Mouse (Mus musculus) liver, embryonic 13.5 days (tissue): ENCODE data around the gene Olfr1118. TPM values are rescaled to one million over a fixed set of nuclear protein-coding genes. Genes with fewer than 3 reads are reported as not detected.
"Not testable (repeated sequence)": the region's sequence is repeated elsewhere in the genome, so short reads cannot be mapped to it uniquely, and the experiment has no call there.

Experiments
- ATAC-seq: fragments of 200-750 bp; cut with Nextera tagmentation; 2 replicates; pipeline ENCODE4 v1.8.0; 2017; ENCODE audit warnings: low read depth, mild to moderate bottlenecking, moderate number of reproducible peaks, moderate library complexity
- DNase-seq: peaks from one replicate; pipeline ENCODE4 v3.0.0; 2022
- H3K27ac ChIP-seq: fragments of 300-500 bp; sonication (generic); 2 replicates; pipeline ENCODE4 v1.5.1; 2015; ENCODE audit warnings: moderate library complexity, mild to moderate bottlenecking, inconsistent platforms
- H3K27me3 ChIP-seq: fragments of 300-500 bp; sonication (generic); 2 replicates; pipeline ENCODE4 v1.6.1; 2015; ENCODE audit warnings: mild to moderate bottlenecking, inconsistent platforms
- H3K36me3 ChIP-seq: fragments of 300-500 bp; sonication (generic); 2 replicates; pipeline ENCODE4 v1.6.1; 2015; ENCODE audit warnings: mild to moderate bottlenecking, inconsistent platforms
- H3K4me1 ChIP-seq: fragments of 300-500 bp; sonication (generic); replicated peaks from 2 replicates; pipeline ENCODE4 v1.6.1; 2015; ENCODE audit warnings: inconsistent platforms
- H3K4me2 ChIP-seq: fragments of 300-500 bp; sonication (generic); 2 replicates; pipeline ENCODE4 v1.6.1; 2015; ENCODE audit warnings: inconsistent platforms, mild to moderate bottlenecking, moderate library complexity
- H3K4me3 ChIP-seq: fragments of 300-500 bp; sonication (generic); replicated peaks from 2 replicates; pipeline ENCODE4 v1.5.1; 2015; ENCODE audit warnings: mild to moderate bottlenecking, inconsistent platforms
- H3K9ac ChIP-seq: fragments of 300-500 bp; sonication (generic); 2 replicates; pipeline ENCODE4 v1.6.1; 2015; ENCODE audit warnings: mild to moderate bottlenecking, inconsistent platforms
- H3K9me3 ChIP-seq: fragments of 300-500 bp; sonication (generic); replicated peaks from 2 replicates; pipeline ENCODE4 v1.6.1; 2016; ENCODE audit warnings: inconsistent platforms
- WGBS: fragments of 180-500 bp; shearing (Covaris S2); methylation state at CpG from one replicate; pipeline ENCODE4 v1.1.7; 2015; ENCODE audit not compliant: insufficient replicate concordance; 5-methylcytosine and 5-hydroxymethylcytosine counted together
- polyA plus RNA-seq: library from polyadenylated mRNA; unstranded; fragments of >200 nt; fragmentation: Nextera tagmentation; extraction: Ambion mirVana; gene quantifications from 2 replicates; pipeline ENCODE4 v1.2.1, GENCODE M21; 2015

The Olfr1118 gene
- not detected in 2 replicates for polyA plus RNA-seq

GRCm38 (mm10) chr2:87307281-87307680 lies at the start of gene Olfr1118:
Gene Olfr1118 (plus strand): TSS chr2:87307581.
- H3K4me1 ChIP-seq, result no peaks in the 10 kb centered on the region
- H3K4me3 ChIP-seq, result no peak within 1 kb of the TSS
- WGBS, result 40% methylated on average over 1 of the region's 1 CpGs
- no peak within 1 kb of the TSS for H3K27ac ChIP-seq
- no peaks in the 10 kb centered on the region for H3K27me3 ChIP-seq
- no peaks in the 10 kb centered on the region for H3K9me3 ChIP-seq
- ATAC-seq (no peak), DNase-seq (no peak)
- no peak within 1 kb of the TSS for H3K9ac ChIP-seq
- H3K36me3 ChIP-seq, result no peaks in the 10 kb centered on the region
- H3K4me2 ChIP-seq, result no peak within 1 kb of the TSS

- H3K4me2 ChIP-seq, result no peak within 1 kb of the TSS
- DNase-seq (no peak), ATAC-seq (no peak)
- no peak within 1 kb of the TSS for H3K9ac ChIP-seq
- H3K4me3 ChIP-seq, result no peak within 1 kb of the TSS
- H3K9me3 ChIP-seq, result no peaks in the 10 kb centered on the region
- no peaks in the 10 kb centered on the region for H3K27me3 ChIP-seq
- WGBS, result 62% methylated on average over 1 of the region's 1 CpGs
- H3K36me3 ChIP-seq, result no peaks in the 10 kb centered on the region
- no peak within 1 kb of the TSS for H3K27ac ChIP-seq
- H3K4me1 ChIP-seq, result no peaks in the 10 kb centered on the region
Measured at GRCm38 (mm10) chr2:87267234-87267633, 40.1 kb upstream of the Olfr1118 start, which contains the start of gene Olfr1116. Gene Olfr1116 (plus strand): TSS chr2:87267534.

DNA sequence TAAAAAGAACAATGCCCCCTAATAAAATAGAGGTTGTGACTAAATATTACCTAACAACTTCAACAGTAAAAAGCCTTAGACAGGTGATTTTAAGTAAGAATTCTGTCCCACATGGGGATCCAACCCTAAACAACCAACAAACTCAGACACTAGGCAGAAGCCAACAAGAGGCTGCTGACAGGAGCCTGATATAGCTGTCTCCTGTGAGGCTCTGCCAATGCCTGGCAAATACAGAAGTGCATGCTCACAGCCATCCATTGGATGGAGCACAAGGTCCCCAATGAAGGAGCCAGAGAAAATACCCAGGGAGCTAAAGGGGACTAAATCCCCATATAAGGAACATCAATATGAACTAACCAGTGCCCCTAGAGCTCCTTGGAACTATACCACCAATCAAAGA lies 13.4 kb upstream of the Olfr1118 start:
- not testable (repeated sequence) for H3K36me3 ChIP-seq, H3K27me3 ChIP-seq, H3K4me3 ChIP-seq, ATAC-seq, H3K4me2 ChIP-seq, H3K4me1 ChIP-seq, H3K27ac ChIP-seq, H3K9ac ChIP-seq, DNase-seq, H3K9me3 ChIP-seq

DNA sequence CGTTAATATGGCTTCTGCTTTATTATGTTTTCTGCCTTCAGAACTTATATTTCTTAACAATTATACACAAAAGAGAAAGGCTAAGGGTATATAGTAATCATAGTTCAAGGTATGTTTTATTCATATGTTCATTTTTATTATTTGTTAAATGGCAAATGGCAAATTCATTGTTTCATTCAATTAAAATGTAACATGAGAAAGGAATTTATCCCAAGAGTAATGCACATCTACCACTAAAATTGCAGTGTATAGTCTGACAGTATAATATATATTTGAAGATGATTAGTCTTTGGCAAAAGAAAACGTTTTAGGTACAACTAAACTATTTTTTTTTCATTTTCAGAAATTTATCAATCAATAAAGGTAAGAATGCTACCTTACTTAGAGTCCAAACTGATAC lies 47.1 kb downstream of the Olfr1118 start, which contains the start of gene Olfr1120:
Olfr1120 (plus strand) TSS at position 301 of the 400 bp plus-strand sequence.
- H3K4me1 ChIP-seq, result no peaks in the 10 kb centered on the region
- H3K27ac ChIP-seq, result no peak within 1 kb of the TSS
- ATAC-seq (no peak), DNase-seq (no peak)
- H3K9me3 ChIP-seq, result 0 out of 2 replicates have a peak, but pooled peaks cover 2% of the 10 kb centered on the region
- H3K36me3 ChIP-seq, result no peaks in the 10 kb centered on the region
- WGBS, result 35% methylated on average over 2 of the region's 2 CpGs
- H3K4me2 ChIP-seq, result no peak within 1 kb of the TSS
- no peak within 1 kb of the TSS for H3K9ac ChIP-seq
- H3K27me3 ChIP-seq, result no peaks in the 10 kb centered on the region
- H3K4me3 ChIP-seq, result no peak within 1 kb of the TSS

- H3K27me3 ChIP-seq, H3K4me2 ChIP-seq, H3K36me3 ChIP-seq, H3K9ac ChIP-seq, H3K27ac ChIP-seq, H3K4me1 ChIP-seq, H3K4me3 ChIP-seq, DNase-seq, H3K9me3 ChIP-seq, ATAC-seq: not testable (repeated sequence)
- WGBS, result 58% methylated on average over 2 of the region's 2 CpGs
Measured at GRCm38 (mm10) chr2:87360121-87360520, 52.7 kb downstream of the Olfr1118 start.

Other genes with a start within 250 kb of the Olfr1118 start
- not detected in 2 replicates for gene Olfr1107, start 231.8 kb upstream of the Olfr1118 start, polyA plus RNA-seq
- gene Olfr1109, start 211.6 kb upstream of the Olfr1118 start, polyA plus RNA-seq, result not detected in 2 replicates
- gene Olfr259, start 193.0 kb upstream of the Olfr1118 start, polyA plus RNA-seq, result not detected in 2 replicates
- not detected in 2 replicates for gene Olfr1110, start 167.3 kb upstream of the Olfr1118 start, polyA plus RNA-seq
- gene Olfr1111, start 155.0 kb upstream of the Olfr1118 start, polyA plus RNA-seq, result not detected in 2 replicates
- not detected in 2 replicates for gene Olfr1112, start 119.8 kb upstream of the Olfr1118 start, polyA plus RNA-seq
- gene Olfr1113, start 98.6 kb upstream of the Olfr1118 start, polyA plus RNA-seq, result not detected in 2 replicates
- not detected in 2 replicates for gene Olfr1115, start 59.6 kb upstream of the Olfr1118 start, polyA plus RNA-seq
- not detected in 2 replicates for gene Olfr1116, start 40.0 kb upstream of the Olfr1118 start, polyA plus RNA-seq
- gene Olfr1120, start 47.2 kb downstream of the Olfr1118 start, polyA plus RNA-seq, result not detected in 2 replicates
- not detected in 2 replicates for gene Olfr1121, start 62.3 kb downstream of the Olfr1118 start, polyA plus RNA-seq
- not detected in 2 replicates for gene Olfr1122, start 78.3 kb downstream of the Olfr1118 start, polyA plus RNA-seq
- not detected in 2 replicates for gene Olfr1123, start 109.1 kb downstream of the Olfr1118 start, polyA plus RNA-seq
- gene Olfr1124, start 122.7 kb downstream of the Olfr1118 start, polyA plus RNA-seq, result 0.06 TPM in 1 of 2 replicates, not detected in the other
- gene Olfr1126, start 146.4 kb downstream of the Olfr1118 start, polyA plus RNA-seq, result not detected in 2 replicates
- gene Pramel7, start 189.5 kb downstream of the Olfr1118 start, polyA plus RNA-seq, result not detected in 2 replicates
- not detected in 2 replicates for gene Pramel6, start 199.0 kb downstream of the Olfr1118 start, polyA plus RNA-seq
- not detected in 2 replicates for gene Olfr153, start 224.2 kb downstream of the Olfr1118 start, polyA plus RNA-seq
- not detected in 2 replicates for gene Olfr1128, start 238.0 kb downstream of the Olfr1118 start, polyA plus RNA-seq